Mouse (Mus musculus) lung, embryonic 14.5 days (tissue): Measurements from ENCODE around the gene Cav2. TPM values are rescaled to one million over a fixed set of nuclear protein-coding genes. Genes with fewer than 3 reads are reported as not detected.
A peak's percentile ranks its signal among the peaks of the same experiment; 100 is the strongest.

Source experiments
- ATAC-seq: fragments of 200-750 bp; cut with Nextera tagmentation; 2 replicates; pipeline ENCODE4 v1.8.0; 2017; ENCODE audit warnings: mild to moderate bottlenecking, moderate TSS enrichment, moderate library complexity; ENCODE audit not compliant: insufficient read depth
- DNase-seq: peaks from one replicate; pipeline ENCODE4 v3.0.0-alpha.2; 2015
- H3K27ac ChIP-seq: fragments of 300-500 bp; sonication (generic); 2 replicates; pipeline ENCODE4 v1.5.1; 2014; ENCODE audit warnings: low read depth, mild to moderate bottlenecking, moderate library complexity
- H3K27me3 ChIP-seq: fragments of 300-500 bp; sonication (generic); 2 replicates; pipeline ENCODE4 v1.6.1; 2014; ENCODE audit warnings: low read length, control low read depth; ENCODE audit not compliant: insufficient read depth
- H3K36me3 ChIP-seq: fragments of 300-500 bp; sonication (generic); 2 replicates; pipeline ENCODE4 v1.6.1; 2014; ENCODE audit warnings: control low read depth; ENCODE audit not compliant: insufficient read depth
- H3K4me1 ChIP-seq: fragments of 300-500 bp; sonication (generic); 2 replicates; pipeline ENCODE4 v1.6.1; 2014; ENCODE audit warnings: antibody characterized with exemption, control low read depth; ENCODE audit not compliant: insufficient read depth
- H3K4me2 ChIP-seq: fragments of 300-500 bp; sonication (generic); 2 replicates; pipeline ENCODE4 v1.6.1; 2014; ENCODE audit warnings: mild to moderate bottlenecking
- H3K4me3 ChIP-seq: fragments of 300-500 bp; sonication (generic); 2 replicates; pipeline ENCODE4 v1.5.1; 2014; ENCODE audit warnings: low read depth, low read length
- H3K9ac ChIP-seq: fragments of 300-500 bp; sonication (generic); 2 replicates; pipeline ENCODE4 v1.6.1; 2014
- H3K9me3 ChIP-seq: fragments of 300-500 bp; sonication (generic); 2 replicates; pipeline ENCODE4 v1.6.1; 2016; ENCODE audit warnings: low read depth, low read length, control low read depth
- CTCF ChIP-seq: IDR thresholded peaks from 2 replicates; pipeline ENCODE4 v1.5.1; 2016; ENCODE audit warnings: antibody characterized with exemption, low read depth
- WGBS: fragments of 180-500 bp; shearing (Covaris S2); extraction: QIAGEN DNeasy Blood & Tissue Kit; methylation state at CpG from one replicate; pipeline ENCODE4 v1.1.7; 2014; 5-methylcytosine and 5-hydroxymethylcytosine counted together
- polyA plus RNA-seq: library from polyadenylated mRNA; unstranded; fragments of >200 nt; fragmentation: Nextera tagmentation; extraction: Ambion mirVana; gene quantifications from 2 replicates; pipeline ENCODE4 v1.2.1, GENCODE M21; 2014

Gene Cav2
- polyA plus RNA-seq, 1 experiment from 2014 or later: 52.1 TPM

- H3K36me3 ChIP-seq: no peaks in the 10 kb centered on the region
- H3K27ac ChIP-seq: no peak overlapping the region
- no peak overlapping the region for H3K9ac ChIP-seq
- 42% methylated on average over 1 of the region's 1 CpGs for WGBS
- no peaks in the 10 kb centered on the region for H3K27me3 ChIP-seq
- ATAC-seq: no peak
- TF ChIP-seq CTCF: no peak
- H3K4me2 ChIP-seq: no peak overlapping the region
- DNase-seq: no peak
- H3K4me3 ChIP-seq: no peak overlapping the region
- H3K4me1 ChIP-seq: peaks cover 7% of the 10 kb centered on the region
- no peaks in the 10 kb centered on the region for H3K9me3 ChIP-seq
Measured at GRCm38 (mm10) chr6:17317944-17318343, 37.0 kb downstream of the Cav2 start.

- Histone ChIP-seq H3K36me3 (no peaks in the 10 kb centered on the region), H3K27ac (no peak overlapping the region), H3K4me1 (no peaks in the 10 kb centered on the region), H3K27me3 (no peaks in the 10 kb centered on the region), H3K4me3 (no peak overlapping the region), H3K9me3 (no peaks in the 10 kb centered on the region), H3K9ac (no peak overlapping the region), H3K4me2 (no peak overlapping the region)
- no peak for TF ChIP-seq CTCF
- no peak for DNase-seq
- 63% methylated on average over 6 of the region's 6 CpGs for WGBS
- no peak for ATAC-seq
Measured at GRCm38 (mm10) chr6:17321976-17322375, 41.0 kb downstream of the Cav2 start.

- Histone ChIP-seq H3K27me3 (no peaks in the 10 kb centered on the region), H3K27ac (no peak overlapping the region), H3K36me3 (no peaks in the 10 kb centered on the region), H3K4me3 (no peak overlapping the region), H3K9ac (no peak overlapping the region), H3K4me1 (0 out of 2 replicates have a peak, but pooled peaks cover 3% of the 10 kb centered on the region), H3K9me3 (no peaks in the 10 kb centered on the region), H3K4me2 (no peak overlapping the region)
- 40% methylated on average over 11 of the region's 11 CpGs for WGBS
- TF ChIP-seq CTCF: no peak
- no peak for DNase-seq
- no peak for ATAC-seq
Measured at GRCm38 (mm10) chr6:17327216-17327615, 46.2 kb downstream of the Cav2 start.

- Histone ChIP-seq H3K36me3 (no peaks in the 10 kb centered on the region), H3K4me1 (0 out of 2 replicates have a peak, but pooled peaks cover 3% of the 10 kb centered on the region), H3K27me3 (no peaks in the 10 kb centered on the region), H3K4me3 (no peak overlapping the region), H3K9ac (no peak overlapping the region), H3K4me2 (no peak overlapping the region), H3K27ac (no peak overlapping the region), H3K9me3 (no peaks in the 10 kb centered on the region)
- peak; percentile 52; the same call in 1 of the 2 replicates for ATAC-seq
- 35% methylated on average over 3 of the region's 3 CpGs for WGBS
- TF ChIP-seq CTCF: no peak
- DNase-seq: peak; percentile 52
Measured at GRCm38 (mm10) chr6:17329801-17330200, 48.8 kb downstream of the Cav2 start.

GRCm38 (mm10) chr6:17337724-17338123, 56.7 kb downstream of the Cav2 start:
- Histone ChIP-seq H3K27me3 (no peaks in the 10 kb centered on the region), H3K9me3 (no peaks in the 10 kb centered on the region), H3K36me3 (no peaks in the 10 kb centered on the region), H3K4me1 (no peaks in the 10 kb centered on the region), H3K4me3 (no peak overlapping the region), H3K27ac (no peak overlapping the region), H3K4me2 (no peak overlapping the region), H3K9ac (no peak overlapping the region)
- no peak for DNase-seq
- no peak for ATAC-seq
- TF ChIP-seq CTCF: no peak
- 85% methylated on average over 2 of the region's 2 CpGs for WGBS

Other genes with a start within 250 kb of the Cav2 start
- gene Tes, start 216.0 kb upstream of the Cav2 start, polyA plus RNA-seq: 77.0 and 78.9 TPM in 2 replicates
- gene Cav1, start 25.1 kb downstream of the Cav2 start, polyA plus RNA-seq: 300 and 367 TPM in 2 replicates
- gene Met, start 182.6 kb downstream of the Cav2 start, polyA plus RNA-seq: 10.7 and 12.5 TPM in 2 replicates